Mouse (Mus musculus): ENCODE measurements around the gene Nfyc.
A peak's percentile ranks its signal among the peaks of the same experiment; 100 is the strongest.

Gene Nfyc

GRCm38 (mm10) chr4:120831472-120831871 is at the start of gene Nfyc:
TSS of gene Nfyc (minus strand) at chr4:120831572.
- DNase-seq (ENCODE audit: low read depth, low spot score), result no peak

- peak; percentile 51 for DNase-seq (ENCODE audit: low read depth, low spot score)
Measured at GRCm38 (mm10) chr4:120880731-120881432, 49.5 kb upstream of the Nfyc start.

GRCm38 (mm10) chr4:120879386-120879785 is 48.0 kb upstream of the Nfyc start:
- peak; percentile 36 for DNase-seq (ENCODE audit: low read depth, low spot score)

- DNase-seq (ENCODE audit: low read depth, low spot score), result no peak
Measured at GRCm38 (mm10) chr4:120878728-120879127, 47.4 kb upstream of the Nfyc start.

- no peak for DNase-seq (ENCODE audit: low read depth, low spot score)
Measured at GRCm38 (mm10) chr4:120875961-120876360, 44.6 kb upstream of the Nfyc start.

- DNase-seq (ENCODE audit: low read depth, low spot score), result no peak
Measured at GRCm38 (mm10) chr4:120870262-120870748, 38.9 kb upstream of the Nfyc start.

- no peak for DNase-seq (ENCODE audit: low read depth, low spot score)
Measured at GRCm38 (mm10) chr4:120868988-120869387, 37.6 kb upstream of the Nfyc start.

- DNase-seq (ENCODE audit: low read depth, low spot score), result no peak
Measured at GRCm38 (mm10) chr4:120868246-120868645, 36.9 kb upstream of the Nfyc start.

GRCm38 (mm10) chr4:120866211-120866610 is 34.8 kb upstream of the Nfyc start:
- peak; percentile 51 for DNase-seq (ENCODE audit: low read depth, low spot score)

GRCm38 (mm10) chr4:120859865-120860264 is 28.5 kb upstream of the Nfyc start:
- no peak for DNase-seq (ENCODE audit: low read depth, low spot score)

GRCm38 (mm10) chr4:120856376-120856775 is 25.0 kb upstream of the Nfyc start:
- no peak for DNase-seq (ENCODE audit: low read depth, low spot score)

GRCm38 (mm10) chr4:120855360-120856060 is 24.1 kb upstream of the Nfyc start:
- DNase-seq (ENCODE audit: low read depth, low spot score), result no peak

- no peak for DNase-seq (ENCODE audit: low read depth, low spot score)
Measured at GRCm38 (mm10) chr4:120854588-120855319, 23.4 kb upstream of the Nfyc start, which contains the start of gene Rims3. TSS of gene Rims3 (plus strand) at chr4:120854816.

GRCm38 (mm10) chr4:120850946-120851345 is 19.6 kb upstream of the Nfyc start:
- peak; percentile 75 for DNase-seq (ENCODE audit: low read depth, low spot score)

GRCm38 (mm10) chr4:120849451-120849850 is 18.1 kb upstream of the Nfyc start:
- no peak for DNase-seq (ENCODE audit: low read depth, low spot score)

- no peak for DNase-seq (ENCODE audit: low read depth, low spot score)
Measured at GRCm38 (mm10) chr4:120848909-120849308, 17.5 kb upstream of the Nfyc start.

- no peak for DNase-seq (ENCODE audit: low read depth, low spot score)
Measured at GRCm38 (mm10) chr4:120845098-120845497, 13.7 kb upstream of the Nfyc start.

GRCm38 (mm10) chr4:120844423-120845082 is 13.2 kb upstream of the Nfyc start:
- no peak for DNase-seq (ENCODE audit: low read depth, low spot score)

GRCm38 (mm10) chr4:120841342-120841741 is 10.0 kb upstream of the Nfyc start:
- DNase-seq (ENCODE audit: low read depth, low spot score), result no peak

GRCm38 (mm10) chr4:120830767-120831166 is 605 bp downstream of the Nfyc start:
- no peak for DNase-seq (ENCODE audit: low read depth, low spot score)

- DNase-seq (ENCODE audit: low read depth, low spot score), result no peak
Measured at GRCm38 (mm10) chr4:120826418-120826817, 5.0 kb downstream of the Nfyc start.

All from 3T3-L1 (cell line).